ENCODE assay signal across 26 mouse cellular contexts in genomic region chr3:116310033-116310432, GRCm38 (mm10). TPM values are rescaled to one million over a fixed set of nuclear protein-coding genes. Genes with fewer than 3 reads are reported as not detected.
DNase-seq lines count a peak whose midpoint lies in the region; ATAC-seq and TF ChIP-seq lines count a peak whose summit lies in the region.
"Had no signal": no experiment of that assay in that cellular context is flagged by ENCODE, and none has a peak within 500 bp of the region (broad histone marks: within the 10 kb centered on the region; RNA-seq: fewer than 3 reads in every experiment).

No protein-coding gene starts in this region.

- peak overlapping the region; percentile 8; the same call in 1 of the 2 replicates for H3K27ac ChIP-seq in forebrain, embryonic 15.5 days (replicated peaks)
- H3K27ac ChIP-seq in forebrain, embryonic 12.5 days: no peak overlapping the region
- H3K27ac ChIP-seq in midbrain, embryonic 14.5 days (replicated peaks; ENCODE audit: low read depth, low read length): no peak overlapping the region
- H3K27ac ChIP-seq in midbrain, embryonic 11.5 days (ENCODE audit: low read depth, low read length): no peak overlapping the region
- H3K27ac ChIP-seq: embryonic facial prominence, embryonic 12.5 days; embryonic facial prominence, embryonic 15.5 days; forebrain, embryonic 13.5 days; gastrocnemius, adult 2 months; hindbrain, embryonic 13.5 days; intestine, embryonic 15.5 days had no signal

- peak; percentile 33 for DNase-seq in midbrain, embryonic 14.5 days
- DNase-seq in midbrain, embryonic 11.5 days (ENCODE audit: low spot score, missing footprints): no peak
- peak; percentile 43 for DNase-seq in brain, embryonic 14.5 days (ENCODE audit: low read depth)
- no peak for DNase-seq in adrenal gland, postnatal 36 days
- DNase-seq: adrenal gland, adult 8-10 months; adrenal gland, postnatal 25 days; cerebellum, adult 11 months; cerebellum, adult 2 months; cerebellum, adult 9-11 months; cerebellum, postnatal 25 days; gastrocnemius, adult 2 months; gastrocnemius, postnatal 14 days; heart, adult 11 months had no signal

- H3K27me3 ChIP-seq in forebrain, embryonic 15.5 days: no peaks in the 10 kb centered on the region
- no peaks in the 10 kb centered on the region for H3K27me3 ChIP-seq in forebrain, embryonic 12.5 days
- no peaks in the 10 kb centered on the region for H3K27me3 ChIP-seq in midbrain, embryonic 14.5 days (ENCODE audit: control insufficient read depth, insufficient read depth, low read length)
- no peaks in the 10 kb centered on the region for H3K27me3 ChIP-seq in midbrain, embryonic 11.5 days (ENCODE audit: control insufficient read depth, insufficient read depth, low read length)
- H3K27me3 ChIP-seq: embryonic facial prominence, embryonic 12.5 days; embryonic facial prominence, embryonic 15.5 days; forebrain, embryonic 13.5 days; hindbrain, embryonic 13.5 days; intestine, embryonic 15.5 days had no signal

- H3K4me1 ChIP-seq in forebrain, embryonic 15.5 days: peaks cover 6% of the 10 kb centered on the region; the same call in 1 of the 2 replicates
- no peaks in the 10 kb centered on the region for H3K4me1 ChIP-seq in forebrain, embryonic 12.5 days
- no peaks in the 10 kb centered on the region for H3K4me1 ChIP-seq in midbrain, embryonic 14.5 days (ENCODE audit: control insufficient read depth, insufficient read depth, low read length)
- H3K4me1 ChIP-seq in midbrain, embryonic 11.5 days (ENCODE audit: control insufficient read depth, insufficient read depth, low read length): no peaks in the 10 kb centered on the region
- H3K4me1 ChIP-seq: embryonic facial prominence, embryonic 12.5 days; hindbrain, embryonic 13.5 days; intestine, embryonic 15.5 days had no signal

- no peaks in the 10 kb centered on the region for H3K9me3 ChIP-seq in forebrain, embryonic 15.5 days
- H3K9me3 ChIP-seq in forebrain, embryonic 12.5 days: no peaks in the 10 kb centered on the region
- no peaks in the 10 kb centered on the region for H3K9me3 ChIP-seq in midbrain, embryonic 14.5 days (ENCODE audit: control insufficient read depth, low read length)
- no peaks in the 10 kb centered on the region for H3K9me3 ChIP-seq in midbrain, embryonic 11.5 days (ENCODE audit: control insufficient read depth, low read length)
- H3K9me3 ChIP-seq: embryonic facial prominence, embryonic 12.5 days; embryonic facial prominence, embryonic 15.5 days; forebrain, embryonic 13.5 days; hindbrain, embryonic 13.5 days; intestine, embryonic 15.5 days had no signal

- no peak for TF ChIP-seq CTCF in brain, embryonic 14.5 days (IDR thresholded peaks at IDR 0.05; ENCODE audit: borderline replicate concordance, extremely low read depth, insufficient read depth, insufficient read length)

- whole genome bisulfite sequencing in forebrain, embryonic 15.5 days: 82% methylated on average over 10 of the region's 10 CpGs
- 92% methylated on average over 10 of the region's 10 CpGs for WGBS in forebrain, embryonic 12.5 days
- WGBS in midbrain, embryonic 14.5 days: 75% methylated on average over 10 of the region's 10 CpGs
- 92% methylated on average over 10 of the region's 10 CpGs for WGBS in midbrain, embryonic 11.5 days

- no peak overlapping the region for H3K4me2 ChIP-seq in forebrain, embryonic 15.5 days (replicated peaks)
- no peak overlapping the region for H3K4me2 ChIP-seq in forebrain, embryonic 12.5 days
- H3K4me2 ChIP-seq in midbrain, embryonic 14.5 days (ENCODE audit: low read length): no peak overlapping the region
- H3K4me2 ChIP-seq in midbrain, embryonic 11.5 days: no peak overlapping the region
- H3K4me2 ChIP-seq: embryonic facial prominence, embryonic 12.5 days; embryonic facial prominence, embryonic 15.5 days; forebrain, embryonic 13.5 days; heart, embryonic 11.5 days; hindbrain, embryonic 13.5 days; intestine, embryonic 15.5 days had no signal

- no peak for TF ChIP-seq POLR2A in brain, embryonic 14.5 days (IDR thresholded peaks at IDR 0.05; ENCODE audit: borderline replicate concordance, extremely low read depth, insufficient read depth, insufficient read length, poor library complexity, severe bottlenecking)

- no peak overlapping the region for H3K4me3 ChIP-seq in forebrain, embryonic 15.5 days
- no peak overlapping the region for H3K4me3 ChIP-seq in forebrain, embryonic 12.5 days (replicated peaks)
- H3K4me3 ChIP-seq in midbrain, embryonic 14.5 days (replicated peaks; ENCODE audit: low read depth, low read length): no peak overlapping the region
- H3K4me3 ChIP-seq in midbrain, embryonic 11.5 days (ENCODE audit: low read depth, low read length): no peak overlapping the region
- H3K4me3 ChIP-seq: embryonic facial prominence, embryonic 12.5 days; embryonic facial prominence, embryonic 15.5 days; forebrain, embryonic 13.5 days; gastrocnemius, adult 2 months; hindbrain, embryonic 13.5 days; intestine, embryonic 15.5 days had no signal

- no peak for ATAC-seq in forebrain, embryonic 15.5 days (replicated peaks)
- no peak for ATAC-seq in forebrain, embryonic 12.5 days (ENCODE audit: low FRiP score)
- no peak for ATAC-seq in midbrain, embryonic 14.5 days (ENCODE audit: low FRiP score, low TSS enrichment)
- no peak for ATAC-seq in midbrain, embryonic 11.5 days (ENCODE audit: low FRiP score)
- ATAC-seq: activated CD4-positive, CD25-positive, alpha-beta regulatory T cell, adult 4 months; forebrain, embryonic 13.5 days; hindbrain, embryonic 16.5 days; intestine, embryonic 15.5 days had no signal

- H3K9ac ChIP-seq in forebrain, embryonic 15.5 days (replicated peaks): no peak overlapping the region
- no peak overlapping the region for H3K9ac ChIP-seq in forebrain, embryonic 12.5 days
- no peak overlapping the region for H3K9ac ChIP-seq in midbrain, embryonic 14.5 days (replicated peaks; ENCODE audit: low read length)
- H3K9ac ChIP-seq in midbrain, embryonic 11.5 days (ENCODE audit: low read length): no peak overlapping the region
- H3K9ac ChIP-seq: embryonic facial prominence, embryonic 12.5 days; embryonic facial prominence, embryonic 15.5 days; forebrain, embryonic 13.5 days; hindbrain, embryonic 13.5 days; intestine, embryonic 15.5 days had no signal

- 0 out of 2 replicates have a peak, but pooled peaks cover 5% of the 10 kb centered on the region for H3K36me3 ChIP-seq in forebrain, embryonic 15.5 days
- H3K36me3 ChIP-seq in forebrain, embryonic 12.5 days (replicated peaks): peaks cover 28% of the 10 kb centered on the region
- H3K36me3 ChIP-seq in midbrain, embryonic 14.5 days (ENCODE audit: control insufficient read depth, insufficient read depth, low read length): no peaks in the 10 kb centered on the region
- H3K36me3 ChIP-seq in midbrain, embryonic 11.5 days (ENCODE audit: control insufficient read depth, insufficient read depth, low read length): 0 out of 2 replicates have a peak, but pooled peaks cover 2% of the 10 kb centered on the region
- H3K36me3 ChIP-seq: intestine, embryonic 15.5 days had no signal

RNA-seq across cellular contexts. Expression of gene Gpr88, which starts 56.7 kb away (rescaled TPM):
- 15.4 and 18.6 TPM in 2 replicates for polyA plus RNA-seq in forebrain, embryonic 15.5 days (2015; fragmentation: Nextera tagmentation; extraction: Ambion mirVana)
- 1.5 and 3.2 TPM in 2 replicates for polyA plus RNA-seq in forebrain, embryonic 12.5 days (2016; fragmentation: Nextera tagmentation; extraction: Ambion mirVana)
- 1.8 and 2.8 TPM in 2 replicates for polyA plus RNA-seq in midbrain, embryonic 14.5 days (2014; fragmentation: Nextera tagmentation; extraction: Ambion mirVana)
- 0.05 TPM in 1 of 2 replicates, not detected in the other for polyA plus RNA-seq in midbrain, embryonic 11.5 days (2014; fragmentation: Nextera tagmentation; extraction: Ambion mirVana)
- polyA plus RNA-seq in brain, embryonic 14.5 days (2012; rRNA removed): 7.9 and 10.2 TPM in 2 replicates
- total RNA-seq in adrenal gland, postnatal 36 days (2021): under 1 TPM; 0.26 to 0.63 TPM
- total RNA-seq: common myeloid progenitor, adult 5-6 weeks; ES-E14; gastrocnemius, adult 2 months; hematopoietic stem cell, adult 5-6 weeks had no signal
- polyA plus RNA-seq: activated CD4-positive, CD25-positive, alpha-beta regulatory T cell, adult 4 months had no signal

Comparison
In these comparisons a context has a peak if more than half of its experiments do, and no peak if none do; other contexts are left out.
1. DNase-seq: peak in midbrain, embryonic 14.5 days (single experiment) and brain, embryonic 14.5 days (single experiment); none in midbrain, embryonic 11.5 days (single experiment) and adrenal gland, postnatal 36 days (0 of 2).